Mouse (Mus musculus) MEL (cell line): ENCODE results near the gene Dcbld2. TPM values are rescaled to one million over a fixed set of nuclear protein-coding genes. Genes with fewer than 3 reads are reported as not detected.
"Not testable (repeated sequence)": the region's sequence is repeated elsewhere in the genome, so short reads cannot be mapped to it uniquely, and the experiment has no call there.

Experiments
- DNase-seq: peaks from one replicate; pipeline ENCODE4 v3.0.0; 2011; ENCODE audit warnings: low read depth, low spot score
- H3K27ac ChIP-seq: 2 replicates; pipeline ENCODE4 v1.5.1; 2012; ENCODE audit warnings: low read depth, mild to moderate bottlenecking, control low read depth, low read length, moderate library complexity; ENCODE audit not compliant: control insufficient read depth
- H3K27me3 ChIP-seq, 2 experiments: fragments of 150-350 bp in 1 of 2; sonication (generic) in 1 of 2; 2 replicates each; pipeline ENCODE4 v1.6.1; 2012; ENCODE audit warnings: low read length in 2 of 2, mild to moderate bottlenecking in 2 of 2, improper control_type of control experiment in 1 of 2, moderate library complexity in 1 of 2; ENCODE audit not compliant: insufficient read depth in 2 of 2, control insufficient read depth in 1 of 2
- H3K36me3 ChIP-seq, 2 experiments: 2 replicates each; pipeline ENCODE4 v1.6.1; 2012 to 2014; ENCODE audit warnings: low read length in 2 of 2, improper control_type of control experiment in 1 of 2, inconsistent platforms in 1 of 2, mild to moderate bottlenecking in 1 of 2; ENCODE audit not compliant: insufficient read depth in 2 of 2, control insufficient read depth in 1 of 2
- H3K4me1 ChIP-seq, 2 experiments: fragments of 150-350 bp in 1 of 2; sonication (generic) in 1 of 2; 2 replicates each; pipeline ENCODE4 v1.6.1; 2012; ENCODE audit warnings: low read length in 2 of 2, improper control_type of control experiment in 1 of 2, mild to moderate bottlenecking in 1 of 2; ENCODE audit not compliant: insufficient read depth in 2 of 2, control insufficient read depth in 1 of 2
- H3K4me3 ChIP-seq, 2 experiments: fragments of 150-350 bp in 1 of 2; sonication (generic) in 1 of 2; 2 replicates each; pipeline ENCODE4 v1.5.1; 2012; ENCODE audit warnings: low read depth in 2 of 2, low read length in 2 of 2, mild to moderate bottlenecking in 2 of 2, moderate library complexity in 2 of 2, control low read depth in 1 of 2, improper control_type of control experiment in 1 of 2; ENCODE audit not compliant: control insufficient read depth in 1 of 2, insufficient read depth in 1 of 2
- H3K79me2 ChIP-seq: 2 replicates; pipeline ENCODE4 v1.6.1; 2012; ENCODE audit warnings: mild to moderate bottlenecking, low read length, moderate library complexity; ENCODE audit not compliant: control insufficient read depth, poor library complexity, insufficient read depth
- H3K9ac ChIP-seq: 2 replicates; pipeline ENCODE4 v1.6.1; 2012; ENCODE audit warnings: low read depth, mild to moderate bottlenecking, control low read depth, low read length, moderate library complexity; ENCODE audit not compliant: control insufficient read depth, poor library complexity, severe bottlenecking
- H3K9me3 ChIP-seq: fragments of 150-350 bp; sonication (generic); replicated peaks from 2 replicates; pipeline ENCODE4 v1.6.1; 2012; ENCODE audit warnings: mild to moderate bottlenecking, low read length, improper control_type of control experiment, moderate library complexity; ENCODE audit not compliant: insufficient read depth
- BHLHE40 ChIP-seq: IDR thresholded peaks from 2 replicates; pipeline ENCODE4 v1.6.1; 2012; ENCODE audit warnings: low read depth, mild to moderate bottlenecking, inconsistent platforms, low read length, improper control_type of control experiment, borderline replicate concordance
- CHD2 ChIP-seq: IDR thresholded peaks from 2 replicates; pipeline ENCODE4 v1.6.1; 2011; ENCODE audit warnings: low read length, improper control_type of control experiment
- E2F4 ChIP-seq: IDR thresholded peaks from 2 replicates; pipeline ENCODE4 v1.6.1; 2011; ENCODE audit warnings: low read depth, low read length, improper control_type of control experiment, borderline replicate concordance
- ELF1 ChIP-seq: IDR thresholded peaks from 2 replicates; pipeline ENCODE4 v1.6.1; 2014; ENCODE audit warnings: low read depth, mild to moderate bottlenecking, inconsistent platforms, low read length, improper control_type of control experiment, moderate library complexity
- EP300 ChIP-seq, 2 experiments: IDR thresholded peaks; 2 replicates each; pipeline ENCODE4 v1.6.1; 2011; ENCODE audit warnings: improper control_type of control experiment in 2 of 2, low read length in 2 of 2, low read depth in 1 of 2, mild to moderate bottlenecking in 1 of 2
- GATA1 ChIP-seq: IDR thresholded peaks from 2 replicates; pipeline ENCODE4 v1.6.1; 2011; ENCODE audit warnings: low read depth, low read length, improper control_type of control experiment
- MAZ ChIP-seq: IDR thresholded peaks from 2 replicates; pipeline ENCODE4 v1.6.1; 2012; ENCODE audit warnings: low read depth, mild to moderate bottlenecking, inconsistent platforms, low read length, improper control_type of control experiment
- MYB ChIP-seq: IDR thresholded peaks from 2 replicates; pipeline ENCODE4 v1.6.1; 2011; ENCODE audit warnings: mild to moderate bottlenecking, low read depth, low read length, improper control_type of control experiment
- MYC ChIP-seq: IDR thresholded peaks from 2 replicates; pipeline ENCODE4 v1.6.1; 2011; ENCODE audit warnings: low read depth, mild to moderate bottlenecking, low read length, improper control_type of control experiment, moderate library complexity
- NELFE ChIP-seq: IDR thresholded peaks from 2 replicates; pipeline ENCODE4 v1.6.1; 2011; ENCODE audit warnings: low read depth, low read length, improper control_type of control experiment
- SMC3 ChIP-seq: IDR thresholded peaks from 2 replicates; pipeline ENCODE4 v1.6.1; 2011; ENCODE audit warnings: low read depth, low read length, improper control_type of control experiment
- USF1 ChIP-seq: IDR thresholded peaks from 2 replicates; pipeline ENCODE4 v1.6.1; 2014; ENCODE audit warnings: low read depth, mild to moderate bottlenecking, inconsistent platforms, low read length, improper control_type of control experiment, moderate library complexity
- polyA plus RNA-seq, 2 experiments: library from polyadenylated mRNA; stranded (reverse) in 1 of 2; unstranded in 1 of 2; fragments of >175 nt in 1 of 2; fragments of >200 nt in 1 of 2; gene quantifications; 2 replicates each; pipeline versions ENCODE4 v1.2.1 to v1.2.4; 2012; ENCODE audit warnings: low replicate concordance in 2 of 2, low read depth in 1 of 2; ENCODE audit not compliant: insufficient read length in 2 of 2, insufficient read depth in 1 of 2, missing spikeins in 1 of 2
- total RNA-seq: library from RNA; depleted of rRNA; stranded (reverse); fragments of 300-350 nt; gene quantifications from 2 replicates; pipeline ENCODE4 v1.2.3, GENCODE M21; 2012

The Dcbld2 gene
- total and polyA plus RNA-seq, 3 experiments = 3.5 to 9.4 TPM; not detected in 1

GRCm38 (mm10) chr16:58455118-58455517 lies 46.9 kb downstream of the Dcbld2 start:
- no peak overlapping the region; the same call in 1 of the 2 replicates for H3K9ac ChIP-seq
- H3K27me3 ChIP-seq = no peaks in the 10 kb centered on the region
- H3K79me2 ChIP-seq = no peaks in the 10 kb centered on the region
- DNase-seq = no peak
- peak overlapping the region; percentile 41 for H3K27ac ChIP-seq
- peaks cover 15 to 23% of the 10 kb centered on the region in 2 experiments for H3K4me1 ChIP-seq
- H3K4me3 ChIP-seq = peak overlapping the region in 1 of 2 experiments; percentile 47; a peak in 1 of 4 replicates
- TF ChIP-seq GATA1 = no peak
- TF ChIP-seq MYB = no peak
- TF ChIP-seq MAZ = no peak
- TF ChIP-seq E2F4 = no peak
- TF ChIP-seq ELF1 = no peak
- TF ChIP-seq NELFE = no peak
- TF ChIP-seq BHLHE40 = no peak
- H3K9me3 ChIP-seq = no peaks in the 10 kb centered on the region
- H3K36me3 ChIP-seq = peaks cover 0 to 28% of the 10 kb centered on the region in 2 experiments; a peak in 2 of 4 replicates

GRCm38 (mm10) chr16:58456445-58456844 lies 48.2 kb downstream of the Dcbld2 start:
- DNase-seq = no peak

GRCm38 (mm10) chr16:58456991-58457390 lies 48.7 kb downstream of the Dcbld2 start:
- DNase-seq = peak; percentile 35
- peaks cover 0 to 28% of the 10 kb centered on the region in 2 experiments; a peak in 2 of 4 replicates for H3K36me3 ChIP-seq
- TF ChIP-seq SMC3 (0 out of 2 replicates have a peak, but pooled peaks have one; percentile 12), EP300 (IDR thresholded peaks at IDR 0.05; ENCODE audit: low read depth in 1 of 2, low read length in 2 of 2) (peak; percentile 31 to 44; a peak in 2 of 4 replicates), CHD2 (no peak), GATA1 (peak; percentile 39; the same call in 1 of the 2 replicates)
- H3K4me3 ChIP-seq = no peak overlapping the region
- no peaks in the 10 kb centered on the region for H3K27me3 ChIP-seq
- no peak overlapping the region for H3K9ac ChIP-seq
- H3K79me2 ChIP-seq = no peaks in the 10 kb centered on the region
- peaks cover 15 to 23% of the 10 kb centered on the region in 2 experiments for H3K4me1 ChIP-seq
- 0 out of 2 replicates have a peak overlapping the region, but pooled peaks have one; percentile 15 for H3K27ac ChIP-seq
- H3K9me3 ChIP-seq = no peaks in the 10 kb centered on the region

More at GRCm38 (mm10) chr16:58456445-58456844, 48.2 kb downstream of the Dcbld2 start:
- TF ChIP-seq SMC3 (no peak), MYC (no peak), USF1 (no peak), CHD2 (no peak)
- Histone ChIP-seq H3K27ac (no peak overlapping the region), H3K9ac (no peak overlapping the region), H3K4me1 (peaks cover 15 to 23% of the 10 kb centered on the region in 2 experiments), H3K27me3 (no peaks in the 10 kb centered on the region), H3K36me3 (peaks cover 0 to 28% of the 10 kb centered on the region in 2 experiments; a peak in 2 of 4 replicates), H3K79me2 (no peaks in the 10 kb centered on the region), H3K4me3 (no peak overlapping the region), H3K9me3 (no peaks in the 10 kb centered on the region)

GRCm38 (mm10) chr16:58459966-58460365 lies 51.7 kb downstream of the Dcbld2 start:
- not testable (repeated sequence) for DNase-seq, H3K9ac ChIP-seq, H3K27ac ChIP-seq, H3K27me3 ChIP-seq, H3K79me2 ChIP-seq, H3K4me1 ChIP-seq, H3K4me3 ChIP-seq, H3K9me3 ChIP-seq
- peaks cover 0 to 13% of the 10 kb centered on the region in 2 experiments; a peak in 2 of 4 replicates for H3K36me3 ChIP-seq
